Mouse (Mus musculus): ENCODE data around the gene Mcat. TPM values are rescaled to one million over a fixed set of nuclear protein-coding genes. Genes with fewer than 3 reads are reported as not detected.

Gene Mcat
- polyA plus RNA-seq, 1 experiment: not detected

DNA sequence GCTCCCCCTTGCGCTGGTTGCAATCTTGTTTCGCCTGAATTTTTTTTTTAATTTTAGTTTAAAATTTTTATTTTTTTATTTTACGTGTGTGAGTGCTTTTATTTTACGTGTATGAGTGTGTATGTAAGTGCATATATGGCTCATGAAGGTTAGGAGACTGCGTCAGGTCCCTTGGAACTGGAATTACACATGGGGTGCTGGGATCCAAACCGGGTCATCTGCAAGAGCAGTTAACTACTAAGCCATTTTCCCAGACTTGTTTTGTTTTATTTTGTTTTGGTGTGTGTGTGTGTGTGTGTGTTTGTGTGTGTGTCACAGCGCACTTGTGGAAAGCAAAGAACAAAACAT lies 31.8 kb upstream of the Mcat start:
- Histone ChIP-seq H3K4me3 (ENCODE audit: insufficient read depth, low read depth, low read length) (peak overlapping the region; percentile 96), H3K27ac (ENCODE audit: insufficient read depth, low read depth, low read length) (no peak overlapping the region), H3K4me1 (ENCODE audit: control insufficient read depth, insufficient read depth, low read length) (peaks cover 21% of the 10 kb centered on the region)
- 27% methylated on average over 7 of the region's 7 CpGs for WGBS
- TF ChIP-seq CTCF (IDR thresholded peaks at IDR 0.05; ENCODE audit: insufficient read depth, low read depth, low read length) (no peak), POLR2A (IDR thresholded peaks at IDR 0.05; ENCODE audit: insufficient read depth, low read depth, low read length) (no peak)

DNA sequence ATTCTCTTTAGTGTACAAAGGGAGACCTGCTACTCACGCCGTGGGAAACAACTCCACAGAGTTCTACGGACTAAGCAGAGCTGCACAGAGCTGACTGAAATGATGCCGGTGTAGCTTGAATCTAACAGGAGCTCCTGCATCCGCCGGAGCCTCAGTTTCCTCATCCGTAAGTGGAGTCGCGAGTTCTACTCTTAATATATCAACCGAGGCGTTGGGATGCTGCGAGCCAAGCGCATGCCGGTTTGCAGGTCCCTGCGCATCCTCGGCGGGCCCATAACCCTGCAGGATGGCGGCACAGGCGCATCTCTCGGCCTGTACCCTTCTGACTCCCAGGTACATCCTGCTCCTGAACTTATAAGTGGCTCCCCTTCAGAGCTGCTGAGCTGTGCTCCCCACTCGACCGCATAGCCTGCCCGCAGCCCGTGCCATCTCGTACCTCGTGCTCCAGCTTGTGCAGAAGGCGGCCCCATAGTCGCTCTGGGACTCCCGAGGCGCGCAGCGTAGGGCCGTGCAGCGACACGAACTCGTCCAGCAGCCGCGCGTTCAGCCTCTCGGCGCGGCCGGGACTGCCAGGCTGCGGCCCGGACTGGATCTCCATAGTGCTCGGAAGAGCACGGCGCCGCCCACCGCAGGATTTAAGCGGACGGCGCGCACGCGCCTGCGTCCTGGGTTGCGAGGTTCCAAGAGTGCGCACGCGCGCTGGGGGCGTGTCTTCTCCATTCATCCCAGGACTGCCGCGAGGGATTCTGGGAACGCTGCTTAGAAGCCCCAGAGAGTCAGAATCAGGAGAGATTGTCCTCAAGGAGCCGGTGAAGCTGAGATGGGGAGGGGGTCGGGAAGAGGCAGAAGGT lies 31.2 kb upstream of the Mcat start, which contains the start of gene Ttll12:
Gene Ttll12 (minus strand): TSS at position 645 of the 851 bp plus-strand sequence.
- Histone ChIP-seq H3K4me1 (ENCODE audit: control insufficient read depth, insufficient read depth, low read length) (peaks cover 21% of the 10 kb centered on the region), H3K4me3 (ENCODE audit: insufficient read depth, low read depth, low read length) (peak within 1 kb of the TSS; percentile 96), H3K27ac (ENCODE audit: insufficient read depth, low read depth, low read length) (no peak within 1 kb of the TSS)
- TF ChIP-seq CTCF (IDR thresholded peaks at IDR 0.05; ENCODE audit: insufficient read depth, low read depth, low read length) (no peak; the same call in 1 of the 2 replicates), POLR2A (IDR thresholded peaks at IDR 0.05; ENCODE audit: insufficient read depth, low read depth, low read length) (peak; percentile 74)
- under 1% methylated on average over 68 of the region's 68 CpGs for WGBS

DNA sequence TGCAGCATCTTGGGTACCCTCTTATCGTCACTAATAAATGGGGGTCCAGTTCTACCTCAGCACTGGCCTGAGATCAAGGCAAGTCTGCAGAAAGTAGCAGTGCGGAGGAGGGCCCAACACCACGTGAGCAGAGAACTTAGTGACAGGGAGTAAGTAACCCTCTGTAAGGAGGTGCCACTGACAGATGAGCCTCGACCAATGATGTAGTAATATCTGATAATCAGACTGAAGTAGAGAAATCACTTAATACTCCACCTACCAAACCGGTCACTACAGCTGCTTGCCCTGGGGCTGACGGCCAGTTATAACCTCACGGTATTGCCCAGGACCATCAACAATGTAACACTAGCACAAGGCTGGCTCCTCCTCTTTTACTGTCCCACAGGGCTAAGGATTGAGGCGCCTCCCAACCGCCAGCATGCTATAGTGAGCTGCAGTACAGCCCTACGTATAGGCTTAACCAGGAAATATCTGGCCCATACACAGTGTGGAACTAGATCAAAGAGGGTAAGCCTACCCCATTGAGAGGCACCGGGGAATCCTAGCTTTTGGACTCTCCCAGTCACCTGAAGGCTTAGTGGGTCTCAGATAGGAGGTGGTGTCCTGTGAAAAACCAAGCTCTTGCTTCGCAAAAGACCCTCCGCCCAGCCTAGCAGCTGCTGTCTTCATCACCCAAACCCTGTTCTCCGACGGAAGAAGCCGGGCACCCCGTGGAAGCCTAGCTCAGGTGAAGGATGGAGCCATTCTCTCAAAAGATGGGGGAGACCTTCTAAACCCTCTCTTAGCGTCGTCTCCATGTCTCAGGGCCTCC lies 30.3 kb upstream of the Mcat start:
- WGBS: 14% methylated on average over 19 of the region's 19 CpGs

DNA sequence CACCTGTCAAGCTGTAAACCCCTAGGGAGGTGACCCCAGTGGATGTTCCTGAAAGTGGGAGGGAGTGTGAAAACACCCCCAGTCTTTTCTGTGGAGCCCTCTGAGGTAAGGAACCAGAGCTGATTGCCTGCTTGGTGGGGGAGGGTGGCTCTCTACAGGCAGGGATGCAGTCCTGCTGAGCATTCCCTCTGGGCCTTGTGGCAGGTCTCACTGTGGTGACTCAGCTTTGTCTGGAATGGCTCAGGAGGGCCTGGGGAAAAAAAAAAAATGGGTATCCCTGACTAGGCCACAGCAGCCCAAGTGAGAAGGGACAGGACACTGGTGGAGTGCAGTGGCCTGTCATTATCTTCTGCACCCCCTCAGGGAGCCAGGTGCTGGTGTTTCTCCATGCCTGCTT lies 29.6 kb upstream of the Mcat start:
- TF ChIP-seq CTCF (IDR thresholded peaks at IDR 0.05; ENCODE audit: insufficient read depth, low read depth, low read length): no peak
- TF ChIP-seq POLR2A (IDR thresholded peaks at IDR 0.05; ENCODE audit: insufficient read depth, low read depth, low read length): no peak
- no peak overlapping the region; the same call in 1 of the 2 replicates for H3K4me3 ChIP-seq (ENCODE audit: insufficient read depth, low read depth, low read length)
- peaks cover 21% of the 10 kb centered on the region for H3K4me1 ChIP-seq (ENCODE audit: control insufficient read depth, insufficient read depth, low read length)
- H3K27ac ChIP-seq (ENCODE audit: insufficient read depth, low read depth, low read length): no peak overlapping the region

More for the DNA sequence above, 30.3 kb upstream of the Mcat start:
- peak overlapping the region; percentile 96 for H3K4me3 ChIP-seq (ENCODE audit: insufficient read depth, low read depth, low read length)
- H3K27ac ChIP-seq (ENCODE audit: insufficient read depth, low read depth, low read length): no peak overlapping the region
- TF ChIP-seq CTCF (IDR thresholded peaks at IDR 0.05; ENCODE audit: insufficient read depth, low read depth, low read length) (no peak), POLR2A (IDR thresholded peaks at IDR 0.05; ENCODE audit: insufficient read depth, low read depth, low read length) (no peak)
- peaks cover 21% of the 10 kb centered on the region for H3K4me1 ChIP-seq (ENCODE audit: control insufficient read depth, insufficient read depth, low read length)

DNA sequence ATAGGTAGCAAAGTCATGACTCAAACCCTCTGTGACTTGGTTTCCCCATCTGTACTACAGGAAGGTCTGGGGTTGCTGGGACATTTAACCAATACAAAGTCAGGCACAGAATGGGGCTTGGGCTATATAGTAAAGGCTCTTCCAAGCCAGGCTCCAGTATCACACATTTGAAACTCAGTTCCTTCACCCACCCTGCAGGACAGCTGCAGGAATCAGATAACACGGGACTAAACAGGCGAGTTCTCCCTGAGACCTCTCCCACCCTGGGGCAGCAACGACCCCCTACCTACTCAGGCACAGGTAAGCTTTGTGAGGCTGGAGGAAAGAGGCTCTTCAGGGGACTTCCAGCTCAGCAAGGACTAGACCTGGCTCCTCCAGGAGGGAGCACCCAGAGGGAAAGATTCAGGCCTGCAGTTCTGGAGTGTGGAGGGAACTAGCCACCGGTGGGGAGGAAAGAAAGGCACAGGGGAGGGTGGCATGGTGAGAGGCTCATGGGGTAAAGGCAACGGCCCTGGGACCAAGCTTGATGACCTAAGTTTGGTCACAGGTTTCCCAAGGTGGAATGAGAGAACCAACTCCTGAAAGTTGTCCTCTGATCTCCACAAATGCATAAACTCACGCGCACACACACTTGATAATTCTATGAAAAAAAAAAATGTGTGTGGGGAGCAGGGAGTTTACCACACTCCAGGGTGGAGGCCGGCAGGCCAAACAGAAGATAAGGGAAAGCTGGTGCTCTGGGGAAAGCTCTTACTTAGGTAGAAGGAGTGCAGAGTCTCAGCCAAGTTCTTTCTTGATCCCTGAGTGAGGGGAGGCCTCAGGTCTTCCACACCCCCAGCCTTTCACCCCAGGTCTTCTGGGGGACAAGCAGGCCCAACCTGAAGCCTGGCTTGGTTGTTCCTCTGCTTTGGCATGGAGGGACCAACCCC lies 28.9 kb upstream of the Mcat start:
- H3K4me1 ChIP-seq (ENCODE audit: control insufficient read depth, insufficient read depth, low read length): peaks cover 21% of the 10 kb centered on the region
- no peak overlapping the region for H3K4me3 ChIP-seq (ENCODE audit: insufficient read depth, low read depth, low read length)
- H3K27ac ChIP-seq (ENCODE audit: insufficient read depth, low read depth, low read length): no peak overlapping the region
- WGBS: 87% methylated on average over 8 of the region's 8 CpGs
- no peak for TF ChIP-seq CTCF (IDR thresholded peaks at IDR 0.05; ENCODE audit: insufficient read depth, low read depth, low read length)
- TF ChIP-seq POLR2A (IDR thresholded peaks at IDR 0.05; ENCODE audit: insufficient read depth, low read depth, low read length): no peak

DNA sequence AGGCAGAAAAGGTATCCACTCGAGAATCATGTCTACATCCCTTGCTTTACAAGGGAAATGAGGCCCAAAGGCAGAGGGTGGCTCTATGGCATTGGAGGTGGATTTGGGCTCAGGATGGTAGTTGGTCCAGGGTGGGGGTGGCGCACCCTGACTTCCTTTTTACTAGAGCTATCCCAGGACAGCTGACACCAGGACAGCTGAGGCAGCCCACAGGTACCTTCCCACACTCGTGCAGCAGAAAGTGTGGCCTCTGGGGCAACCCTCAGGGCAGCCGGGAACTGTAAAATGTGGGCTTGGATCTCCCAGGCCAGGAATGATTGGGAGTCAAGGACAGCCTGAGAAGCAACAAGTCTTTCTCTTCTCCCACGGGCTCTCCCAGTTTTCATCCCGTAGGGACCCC lies 28.2 kb upstream of the Mcat start:
- WGBS: 85% methylated on average over 6 of the region's 6 CpGs
- Histone ChIP-seq H3K27ac (ENCODE audit: insufficient read depth, low read depth, low read length) (no peak overlapping the region), H3K4me3 (ENCODE audit: insufficient read depth, low read depth, low read length) (no peak overlapping the region), H3K4me1 (ENCODE audit: control insufficient read depth, insufficient read depth, low read length) (peaks cover 21% of the 10 kb centered on the region)
- TF ChIP-seq POLR2A (IDR thresholded peaks at IDR 0.05; ENCODE audit: insufficient read depth, low read depth, low read length) (no peak), CTCF (IDR thresholded peaks at IDR 0.05; ENCODE audit: insufficient read depth, low read depth, low read length) (no peak)

DNA sequence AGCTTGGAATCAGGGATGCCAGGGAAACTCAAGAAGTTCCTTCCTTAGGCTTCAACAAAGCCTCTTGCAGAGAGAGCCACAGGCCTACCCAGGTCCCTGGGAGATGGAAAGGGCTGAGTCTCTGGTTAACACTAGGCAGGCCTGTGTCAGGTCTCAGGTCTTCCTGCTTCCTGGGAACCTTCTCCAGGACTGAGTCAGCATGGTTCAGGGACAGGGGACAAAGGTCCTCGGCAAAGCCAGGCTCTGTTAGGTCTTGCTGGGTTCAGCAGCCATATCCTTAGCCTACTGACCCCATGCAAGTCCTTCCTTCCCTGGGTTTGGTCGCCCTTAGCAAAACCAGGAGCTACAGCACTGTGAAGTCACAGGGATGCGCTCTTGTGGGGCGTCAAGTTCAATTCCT lies 27.3 kb upstream of the Mcat start:
- TF ChIP-seq CTCF (IDR thresholded peaks at IDR 0.05; ENCODE audit: insufficient read depth, low read depth, low read length) (no peak), POLR2A (IDR thresholded peaks at IDR 0.05; ENCODE audit: insufficient read depth, low read depth, low read length) (no peak)
- WGBS: 89% methylated on average over 4 of the region's 4 CpGs
- Histone ChIP-seq H3K27ac (ENCODE audit: insufficient read depth, low read depth, low read length) (no peak overlapping the region), H3K4me1 (ENCODE audit: control insufficient read depth, insufficient read depth, low read length) (peaks cover 21% of the 10 kb centered on the region), H3K4me3 (ENCODE audit: insufficient read depth, low read depth, low read length) (no peak overlapping the region)

DNA sequence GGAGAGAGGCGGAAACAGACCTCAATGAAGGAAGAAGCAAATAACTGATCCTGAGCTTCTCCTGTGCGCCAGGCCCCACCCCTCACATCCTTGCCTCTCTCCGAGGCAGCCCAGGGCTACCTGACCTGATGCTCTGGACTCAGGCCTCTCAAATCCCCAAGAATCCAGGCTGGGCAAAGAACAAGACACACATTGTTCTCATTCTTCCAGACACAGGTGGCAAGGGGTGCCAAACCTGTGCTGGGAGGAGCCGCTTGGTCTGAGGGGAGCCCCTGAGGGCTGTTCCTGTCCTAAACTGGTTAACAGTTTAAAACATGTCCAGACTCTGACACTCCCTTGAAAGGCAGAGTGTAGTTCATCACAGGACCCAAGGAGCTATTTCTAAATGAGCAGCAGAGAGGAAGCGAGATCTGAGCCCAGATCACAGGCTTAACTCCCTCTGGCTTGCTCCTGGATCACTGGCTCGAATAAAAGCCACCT lies 21.2 kb upstream of the Mcat start:
- no peak overlapping the region for H3K4me3 ChIP-seq (ENCODE audit: insufficient read depth, low read depth, low read length)
- no peaks in the 10 kb centered on the region for H3K4me1 ChIP-seq (ENCODE audit: control insufficient read depth, insufficient read depth, low read length)
- H3K27ac ChIP-seq (ENCODE audit: insufficient read depth, low read depth, low read length): no peak overlapping the region
- WGBS: 95% methylated on average over 6 of the region's 6 CpGs
- TF ChIP-seq CTCF (IDR thresholded peaks at IDR 0.05; ENCODE audit: insufficient read depth, low read depth, low read length): no peak
- no peak for TF ChIP-seq POLR2A (IDR thresholded peaks at IDR 0.05; ENCODE audit: insufficient read depth, low read depth, low read length)

Data from olfactory bulb, adult 2 months (tissue).